Mouse (Mus musculus): ENCODE measurements at regions not wholly inside any gene's neighbourhood (a gene's known extent, or its start where the extent isn't known, plus 50 kb on each side); places are given as distances from the start of the nearest gene placed in this dataset.

- TF ChIP-seq POLR2A (IDR thresholded peaks at IDR 0.05; ENCODE audit: insufficient read length, low read depth) (no peak), USF1 (IDR thresholded peaks at IDR 0.05; ENCODE audit: low read depth) (no peak), TCF12 (IDR thresholded peaks at IDR 0.05; ENCODE audit: insufficient read depth, poor library complexity, severe bottlenecking) (no peak), MYOG (IDR thresholded peaks at IDR 0.05; ENCODE audit: control insufficient read depth in 1 of 3, insufficient read depth in 1 of 3, insufficient read length in 2 of 3, low read depth in 2 of 3) (no peak), E2F4 (IDR thresholded peaks at IDR 0.05; ENCODE audit: insufficient read depth) (no peak), REST (IDR thresholded peaks at IDR 0.05; ENCODE audit: insufficient read depth, insufficient read length) (no peak), CEBPB (IDR thresholded peaks at IDR 0.05; ENCODE audit: insufficient read depth, poor library complexity, severe bottlenecking) (no peak), POLR2AphosphoS2 (IDR thresholded peaks at IDR 0.05; ENCODE audit: insufficient read length, low read depth) (no peak), MYOD1 (IDR thresholded peaks at IDR 0.05; ENCODE audit: control insufficient read depth in 1 of 3, insufficient read length in 2 of 3, low read depth in 2 of 3) (no peak), MAX (IDR thresholded peaks at IDR 0.05; ENCODE audit: low read depth) (no peak)
Observed at GRCm38 (mm10) chr11:113071942-113072341, 289.9 kb downstream of the Sox9 start.

All from myocyte (in vitro differentiated cells).